Mouse (Mus musculus) embryo, embryonic 10.5 days (tissue): ENCODE measurements around the gene Btbd9.
"Not testable (repeated sequence)": the region's sequence is repeated elsewhere in the genome, so short reads cannot be mapped to it uniquely, and the experiment has no call there.

Experiments
- DNase-seq: peaks from one replicate; pipeline ENCODE4 v3.0.0-alpha.2; 2015; ENCODE audit warnings: low spot score

Btbd9 gene

DNA sequence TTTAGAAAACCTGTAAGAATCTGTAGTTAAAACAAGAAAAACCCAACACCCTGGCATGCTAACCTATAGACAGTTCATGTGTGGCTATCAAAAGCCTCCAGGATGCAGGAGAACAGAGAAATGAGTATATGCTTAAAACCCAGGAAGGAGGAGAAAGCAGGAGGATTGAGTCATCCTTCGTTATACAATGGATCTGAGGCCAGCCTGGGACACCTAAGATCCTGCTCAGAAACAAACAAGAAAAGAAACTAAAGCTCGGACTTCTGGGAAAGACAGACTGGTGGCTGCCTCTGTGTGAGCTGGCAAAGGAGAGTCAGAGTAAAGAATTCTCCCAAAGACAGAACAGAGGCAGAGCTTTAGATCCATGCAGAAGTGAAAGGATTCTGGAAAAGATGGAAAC, 17.7 kb downstream of the Btbd9 start:
- DNase-seq = no peak

DNA sequence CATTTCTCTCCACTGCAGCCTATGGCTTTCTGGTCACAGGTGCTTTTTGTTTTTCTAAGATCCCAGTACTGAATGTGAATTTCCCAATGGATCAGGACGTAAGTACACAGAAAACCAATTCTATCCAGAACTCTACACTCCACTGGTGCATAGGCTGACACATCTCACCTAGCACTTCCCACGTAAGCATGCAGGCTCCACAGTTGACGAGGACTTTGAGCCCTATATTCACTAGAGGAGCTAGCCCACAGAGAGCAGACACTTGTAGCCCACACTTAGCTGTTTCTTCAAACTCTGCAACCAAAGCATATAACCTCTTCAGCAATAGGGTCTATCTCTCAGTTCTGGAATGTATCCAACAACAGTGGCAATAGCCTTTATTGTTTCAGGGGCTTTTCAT, 19.8 kb downstream of the Btbd9 start:
- no peak for DNase-seq

DNA sequence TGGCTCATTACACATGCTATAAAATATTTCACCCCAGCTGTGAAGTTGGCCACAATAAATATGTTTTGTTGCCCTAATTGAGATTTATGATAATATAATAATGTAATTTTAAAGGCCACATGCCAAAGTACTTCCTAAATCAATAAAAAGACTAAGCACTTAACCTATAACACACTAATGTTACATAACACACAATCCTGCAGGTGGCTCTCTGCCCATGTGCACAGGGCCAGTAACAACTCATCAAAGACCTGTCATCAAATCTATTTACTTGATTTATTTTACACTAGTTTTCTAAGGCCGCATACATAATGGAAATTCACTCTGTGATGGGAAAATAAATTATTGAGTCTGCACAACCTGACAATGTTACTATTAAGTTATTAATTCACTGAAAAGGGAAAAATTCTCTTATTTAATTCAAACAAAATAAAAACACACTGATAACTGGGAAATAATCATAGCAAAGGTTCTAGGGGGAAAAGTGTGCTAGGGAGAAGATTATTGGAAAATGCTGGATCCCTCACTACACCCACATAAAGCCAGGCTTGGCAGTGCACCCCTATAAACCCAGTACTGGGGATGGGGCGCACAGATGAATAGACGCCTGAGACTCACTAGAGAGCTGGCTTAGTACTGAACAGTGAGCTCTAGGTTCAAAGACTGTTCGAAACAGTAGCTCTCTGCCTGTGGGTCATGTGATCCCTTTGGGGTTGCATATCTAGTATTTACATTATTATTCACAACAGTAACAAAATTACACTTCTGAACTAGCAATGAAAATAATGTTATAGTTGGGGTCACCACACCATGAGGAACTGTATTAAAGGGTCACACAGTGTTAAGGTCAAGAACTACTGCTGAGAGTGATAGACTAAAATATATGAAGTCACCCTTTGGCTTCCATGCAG, 23.0 kb downstream of the Btbd9 start:
- no peak for DNase-seq

DNA sequence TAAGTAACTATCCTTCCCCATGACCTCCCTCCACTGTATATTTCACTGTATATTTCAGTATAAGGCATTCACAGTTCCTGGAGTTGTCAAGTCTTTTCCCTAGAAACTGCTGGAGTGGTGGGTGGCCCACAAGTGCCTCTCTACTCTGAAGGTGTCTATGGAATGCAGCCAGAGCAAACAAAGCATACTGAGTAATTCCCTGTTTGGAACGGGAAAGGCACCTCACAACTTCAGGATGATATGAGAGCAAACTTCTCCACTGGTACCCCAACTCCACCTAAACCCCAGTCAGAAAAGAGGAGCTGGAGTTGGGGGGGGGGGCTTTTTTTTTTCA, 25.5 kb downstream of the Btbd9 start:
- no peak for DNase-seq

DNA sequence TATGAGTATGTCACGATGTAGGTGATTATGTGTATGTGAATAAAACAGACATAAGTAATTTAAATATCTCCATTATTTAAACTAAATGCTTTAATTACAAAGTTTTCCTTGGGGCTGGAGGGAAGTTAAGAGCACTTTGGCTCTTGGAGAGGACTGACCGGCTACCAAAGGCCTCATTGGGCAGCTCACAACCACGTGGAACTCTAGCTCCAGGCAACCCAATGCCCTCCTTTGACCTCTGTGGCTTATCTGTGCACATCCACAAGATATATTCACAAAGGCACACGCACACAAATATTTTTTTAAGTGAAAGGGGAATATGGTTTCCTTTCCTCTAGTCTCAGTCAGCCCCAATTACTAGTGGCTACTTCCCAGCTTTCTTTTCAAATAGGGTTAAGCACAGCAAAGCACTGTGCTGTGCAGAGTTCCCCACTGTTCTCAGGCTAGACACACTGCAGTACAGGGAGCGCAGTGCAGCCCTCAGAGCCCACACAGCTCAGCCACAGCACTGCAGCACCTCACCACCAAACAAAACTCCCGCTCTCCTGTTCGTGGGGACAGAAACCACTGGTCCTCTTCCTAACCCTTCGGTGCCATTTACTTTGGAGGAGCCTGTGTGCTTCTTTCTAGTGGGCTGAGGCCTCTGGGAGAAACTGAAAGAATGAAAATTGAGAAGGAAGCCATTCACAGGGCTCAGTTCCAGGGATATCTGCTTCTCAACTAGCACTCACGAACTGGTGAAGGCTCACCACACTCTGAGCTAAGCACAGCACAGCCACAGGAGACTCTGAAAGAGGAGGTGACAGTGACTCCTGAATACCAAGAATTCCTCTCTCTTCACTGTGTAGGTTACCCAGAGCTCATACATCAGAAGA, 26.2 kb downstream of the Btbd9 start:
- DNase-seq = no peak

DNA sequence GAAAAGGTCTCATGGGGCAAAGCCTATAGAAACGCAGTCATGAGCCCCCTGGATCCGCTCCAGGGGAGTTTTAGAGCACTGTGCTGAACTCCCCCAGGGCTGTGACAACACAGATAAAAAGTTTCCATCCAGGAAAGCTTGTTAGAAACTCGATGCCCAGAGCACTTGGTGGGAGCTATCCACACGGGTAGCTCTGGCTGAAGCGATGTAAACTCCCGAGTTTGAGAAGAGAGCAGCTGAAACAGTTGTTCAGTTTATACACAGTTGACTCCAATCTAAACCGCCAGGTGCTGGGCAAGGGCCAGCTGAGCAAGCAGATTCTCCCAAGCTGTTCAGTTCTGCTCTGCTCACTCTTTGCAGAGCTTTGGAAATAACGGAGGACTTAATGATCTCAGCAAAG, 37.2 kb downstream of the Btbd9 start:
- no peak for DNase-seq

DNA sequence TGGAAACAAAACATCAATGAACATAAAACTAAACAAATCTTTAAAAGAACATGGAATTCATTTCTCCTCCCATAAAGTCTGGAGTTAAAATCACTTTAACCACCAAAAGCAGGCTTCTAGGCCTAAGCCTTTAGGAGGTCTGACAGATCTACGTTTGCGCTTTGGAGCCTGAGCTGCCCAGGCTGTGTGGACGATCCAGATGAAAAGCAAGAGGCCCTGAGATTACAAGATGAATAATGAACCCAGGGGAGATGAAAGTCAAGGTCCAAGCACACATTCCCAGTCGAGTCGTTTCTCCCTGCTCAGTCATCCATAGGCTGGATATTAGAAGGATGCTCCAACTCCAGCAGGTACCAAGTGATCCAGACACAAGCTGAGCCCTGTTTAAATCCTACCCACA, 39.6 kb downstream of the Btbd9 start:
- DNase-seq = no peak

DNA sequence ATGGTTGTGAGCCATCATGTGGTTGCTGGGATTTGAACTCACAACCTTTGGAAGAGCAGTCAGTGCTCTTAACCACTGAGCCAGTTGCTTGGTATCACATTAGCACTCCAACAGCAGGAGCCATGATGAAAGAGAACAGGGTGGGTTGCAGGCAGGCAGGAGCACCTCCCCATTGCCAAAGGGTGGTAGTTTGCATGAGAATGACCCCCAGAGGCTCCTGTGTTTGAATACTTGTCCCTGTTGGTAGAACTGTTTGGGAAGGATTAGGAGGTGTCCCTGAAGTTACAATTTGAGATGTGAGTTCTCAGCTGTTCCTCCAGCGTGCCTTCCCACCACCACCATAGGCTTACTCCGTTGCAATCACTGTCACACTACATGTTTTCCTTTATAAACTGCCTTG, 43.2 kb downstream of the Btbd9 start:
- DNase-seq = no peak

DNA sequence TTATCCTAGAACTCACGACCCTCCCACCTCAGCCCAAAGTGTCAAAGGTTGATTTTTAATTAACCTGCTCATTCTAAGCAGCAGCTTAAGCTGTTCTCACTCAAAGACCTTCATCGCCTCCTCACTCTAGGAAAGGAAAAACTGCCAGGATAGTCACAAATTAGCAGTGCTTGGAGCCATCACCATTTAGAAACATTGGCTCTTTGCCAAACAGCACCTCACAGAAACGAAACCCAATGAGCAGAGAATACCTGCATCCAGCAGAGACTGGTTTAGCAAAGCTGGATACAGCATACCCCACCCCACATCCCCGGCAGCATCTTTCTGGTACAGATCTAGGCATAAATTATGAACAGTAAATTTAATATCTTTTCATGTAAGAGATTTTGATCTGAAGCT, 45.7 kb downstream of the Btbd9 start:
- no peak for DNase-seq

DNA sequence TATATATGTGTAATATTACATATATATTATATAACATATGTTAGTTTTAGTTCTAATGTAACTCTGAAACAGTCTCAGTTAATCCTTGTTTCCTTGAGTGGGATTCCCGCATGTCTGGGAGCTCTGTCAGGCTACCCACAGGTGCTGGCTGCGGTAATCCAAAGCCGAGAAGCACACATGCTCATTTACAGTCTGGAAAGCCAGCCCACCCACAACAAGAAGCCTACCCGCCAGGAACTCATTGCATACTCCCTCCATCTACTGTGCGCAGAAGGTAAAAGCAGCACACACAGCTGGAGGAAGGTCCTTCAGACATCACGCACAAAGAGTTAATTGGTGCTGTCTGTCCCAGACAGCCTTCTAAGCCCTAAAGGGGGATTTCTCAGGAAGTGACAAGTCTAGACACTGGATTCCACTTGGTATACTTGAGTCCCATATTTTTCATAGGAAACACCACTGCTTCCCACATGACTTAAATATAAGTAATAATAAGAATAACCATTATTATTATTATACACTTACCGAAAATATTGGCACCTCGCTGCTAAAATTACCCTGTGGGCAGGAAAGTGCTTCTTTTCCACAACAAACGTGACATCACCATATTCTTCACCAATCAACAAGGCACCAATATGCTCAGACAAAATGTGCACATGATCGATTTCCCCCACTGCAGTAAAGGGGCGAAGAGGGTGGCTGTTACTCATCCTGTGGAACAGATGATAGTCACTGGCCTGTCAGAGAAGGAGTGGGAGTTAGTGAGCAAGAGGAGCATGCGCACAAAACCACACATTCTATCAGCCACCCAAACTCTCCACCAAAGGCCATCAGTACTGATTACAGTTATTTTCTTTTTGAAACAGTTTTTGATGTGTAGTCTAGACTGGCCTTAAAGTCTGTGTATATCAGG, 46.4 kb downstream of the Btbd9 start:
- DNase-seq = no peak

DNA sequence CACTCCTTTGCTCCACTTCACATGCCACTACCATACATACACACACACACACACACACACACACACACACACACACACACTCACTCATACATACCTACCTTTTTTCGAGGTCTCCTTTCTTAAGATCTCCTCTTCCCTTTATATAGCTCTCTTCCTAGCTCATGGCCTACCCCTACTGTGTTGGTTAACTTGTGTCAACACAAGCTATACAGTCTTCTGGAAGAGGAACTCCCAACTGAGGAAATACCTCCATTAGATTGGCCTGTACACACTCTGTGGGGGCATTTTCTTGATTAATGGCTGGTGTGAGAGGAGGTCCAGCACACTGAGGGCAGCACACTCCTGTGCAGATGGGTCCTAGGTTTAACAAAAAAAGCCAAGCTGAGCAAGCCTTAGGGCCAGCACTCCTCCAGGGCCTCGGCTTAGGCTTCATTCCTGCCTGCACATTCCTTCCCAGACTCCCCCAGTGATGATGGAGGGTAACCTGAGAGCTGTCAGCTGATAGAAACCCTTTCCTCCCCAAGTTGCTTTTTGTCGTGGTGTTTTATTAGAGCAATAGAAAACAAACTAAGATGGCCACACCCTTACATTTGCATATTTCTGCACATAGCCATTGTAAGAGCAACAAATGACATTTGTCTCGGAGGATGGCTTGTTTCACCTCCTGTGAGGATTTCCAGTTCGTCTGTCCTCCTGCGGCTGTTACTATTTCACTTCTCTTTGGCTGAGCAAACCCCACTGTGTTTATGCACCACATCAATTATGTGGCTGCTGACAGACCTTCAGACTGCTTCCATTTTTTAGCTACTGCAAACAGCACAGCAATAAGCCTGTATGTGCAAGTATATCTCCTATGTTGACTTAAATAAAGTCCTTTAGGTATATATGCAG, 50.6 kb downstream of the Btbd9 start:
- DNase-seq = peak; percentile 18

DNA sequence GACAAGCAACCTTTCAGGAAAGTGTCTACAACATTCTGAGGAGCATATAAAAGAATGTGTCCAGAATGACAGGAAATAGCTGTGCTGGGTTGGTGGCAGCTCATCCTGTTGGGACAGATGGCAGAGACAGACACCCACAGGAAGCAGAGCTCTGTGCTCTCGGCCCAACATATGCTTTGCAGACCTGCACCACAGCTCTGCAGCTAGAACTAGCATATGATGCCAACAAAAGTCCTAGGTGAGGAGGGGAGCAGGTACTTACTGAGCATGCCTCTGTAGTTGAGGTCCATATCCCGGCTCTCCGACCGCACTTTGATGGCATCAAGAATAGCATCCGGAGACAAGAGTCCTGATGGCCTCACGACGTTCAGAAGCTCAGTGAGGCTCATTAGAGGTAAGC, 51.8 kb downstream of the Btbd9 start:
- no peak for DNase-seq

DNA sequence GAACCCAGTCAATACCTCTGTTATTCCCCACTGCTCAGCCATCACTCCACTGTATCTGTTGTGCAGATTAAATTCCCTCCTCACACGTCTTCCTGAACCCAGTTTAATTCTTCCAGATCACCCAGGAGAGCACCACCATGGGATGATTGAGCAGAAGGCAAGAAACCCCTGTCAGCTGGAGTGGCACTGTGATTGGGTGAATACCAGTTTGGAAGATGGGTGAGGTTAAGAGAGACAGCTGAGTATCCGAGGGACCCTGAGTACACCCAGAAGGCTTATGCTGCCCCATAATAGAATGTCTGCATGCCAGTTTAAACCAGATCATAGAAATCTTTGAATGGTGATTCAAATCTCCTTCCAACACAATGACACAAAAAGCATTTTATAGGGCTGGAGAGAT, 52.5 kb downstream of the Btbd9 start:
- DNase-seq = no peak

DNA sequence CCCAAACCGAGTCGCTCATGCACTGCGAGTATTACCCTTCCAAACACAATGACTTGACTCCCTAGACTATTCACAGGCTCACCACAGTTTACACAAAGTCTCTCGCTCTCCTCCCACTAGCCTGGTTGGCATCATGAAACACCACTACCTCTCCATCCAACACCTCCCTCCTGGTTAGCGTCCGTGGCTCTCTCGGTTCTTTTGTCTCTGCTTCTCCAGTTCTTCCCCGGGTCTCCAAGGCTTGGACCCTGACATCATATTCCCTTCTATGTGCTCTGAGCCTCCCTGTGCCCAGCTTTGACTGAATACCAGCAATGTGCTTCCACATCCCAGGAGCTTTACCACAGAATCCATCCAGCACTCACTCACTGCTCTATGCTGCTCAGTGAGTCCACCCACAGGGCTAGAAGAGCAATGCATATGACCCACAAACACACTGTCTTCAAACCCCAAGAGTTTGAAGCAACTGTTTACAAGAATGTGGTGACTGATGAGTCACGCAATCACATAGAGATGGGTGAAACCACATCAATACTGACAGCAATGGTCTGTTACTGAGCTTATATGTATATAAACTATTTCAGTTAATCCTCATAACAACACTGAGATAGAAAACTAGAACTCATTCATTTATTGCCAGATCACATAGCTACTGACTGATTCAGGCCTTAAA, 53.7 kb downstream of the Btbd9 start:
- DNase-seq = no peak

DNA sequence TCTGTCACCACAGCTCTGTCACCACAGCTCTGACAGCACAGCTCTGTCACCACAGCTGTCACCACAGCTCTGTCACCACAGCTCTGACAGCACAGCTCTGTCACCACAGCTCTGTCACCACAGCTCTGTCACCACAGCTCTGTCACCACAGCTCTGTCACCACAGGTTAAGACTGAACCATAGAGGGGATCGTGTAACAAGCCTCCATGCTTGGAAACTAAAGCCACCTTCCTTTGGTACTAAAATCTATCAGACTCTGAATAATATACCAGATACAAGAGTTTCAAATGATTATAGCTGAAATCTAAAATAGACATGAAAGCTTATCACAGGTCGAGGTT, 57.1 kb downstream of the Btbd9 start:
- not testable (repeated sequence) for DNase-seq

DNA sequence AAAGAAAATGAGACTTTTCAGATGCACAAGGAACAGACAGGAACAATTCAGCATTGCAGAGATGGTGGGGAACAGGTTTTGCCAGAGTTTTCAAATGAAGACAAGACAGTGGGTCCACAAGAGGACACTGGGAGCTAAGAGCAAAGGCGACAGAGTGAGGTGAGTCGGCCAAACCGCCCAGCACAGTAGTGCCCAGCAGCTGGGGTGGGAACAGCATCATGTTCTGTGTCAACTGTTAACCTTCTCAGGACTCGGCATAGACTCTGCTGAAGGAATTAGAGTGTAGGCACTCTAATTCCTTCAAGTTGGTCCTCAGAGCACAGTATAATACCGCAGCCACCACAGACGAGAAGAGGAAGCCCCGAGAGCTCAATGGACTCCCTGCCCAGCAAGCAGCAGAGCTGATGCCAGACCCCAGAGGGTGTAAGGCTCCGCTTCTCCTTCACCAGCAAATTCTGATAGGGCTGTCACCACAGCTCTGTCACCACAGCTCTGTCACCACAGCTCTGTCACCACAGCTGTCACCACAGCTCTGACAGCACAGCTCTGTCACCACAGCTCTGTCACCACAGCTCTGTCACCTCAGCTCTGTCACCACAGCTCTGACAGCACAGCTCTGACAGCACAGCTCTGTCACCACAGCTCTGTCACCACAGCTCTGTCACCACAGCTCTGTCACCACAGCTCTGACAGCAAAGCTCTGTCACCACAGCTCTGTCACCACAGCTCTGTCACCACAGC, 57.7 kb downstream of the Btbd9 start:
- no peak for DNase-seq

DNA sequence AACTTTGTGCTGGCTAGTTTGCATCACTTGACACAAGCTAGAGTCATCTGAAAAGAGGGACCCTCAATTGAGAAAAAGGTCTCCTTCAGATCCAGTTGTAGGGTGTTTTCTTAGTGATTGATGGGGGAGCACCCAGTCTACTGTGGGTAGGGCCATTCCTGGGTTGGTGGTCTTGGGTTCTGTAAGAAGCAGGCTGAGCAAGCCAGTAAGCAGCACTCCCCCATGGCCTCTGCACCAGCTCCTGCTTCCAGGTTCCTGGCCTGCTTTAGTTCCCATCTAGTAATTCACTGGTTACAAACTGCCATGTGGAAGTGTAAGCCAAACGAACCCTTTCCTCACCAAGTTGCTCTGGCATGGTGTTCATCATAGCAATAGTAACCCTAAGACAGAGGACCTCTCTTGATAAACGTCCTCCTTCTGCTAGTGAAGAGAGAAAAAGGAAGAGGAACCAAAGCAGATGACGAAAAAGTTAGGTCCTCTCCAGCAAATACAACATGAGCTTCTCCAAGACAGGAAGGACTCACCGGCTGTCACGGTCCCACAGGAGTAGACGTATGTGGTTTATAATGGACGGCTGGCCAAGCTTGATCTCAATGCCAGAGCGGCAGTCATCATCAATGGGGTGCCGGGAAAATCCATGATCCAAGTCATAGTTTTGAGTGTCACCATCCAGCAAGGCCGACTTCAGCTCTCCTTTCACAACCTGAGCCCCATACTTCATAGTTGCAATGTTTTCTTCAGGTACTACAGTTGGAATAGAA, 59.5 kb downstream of the Btbd9 start:
- no peak for DNase-seq

DNA sequence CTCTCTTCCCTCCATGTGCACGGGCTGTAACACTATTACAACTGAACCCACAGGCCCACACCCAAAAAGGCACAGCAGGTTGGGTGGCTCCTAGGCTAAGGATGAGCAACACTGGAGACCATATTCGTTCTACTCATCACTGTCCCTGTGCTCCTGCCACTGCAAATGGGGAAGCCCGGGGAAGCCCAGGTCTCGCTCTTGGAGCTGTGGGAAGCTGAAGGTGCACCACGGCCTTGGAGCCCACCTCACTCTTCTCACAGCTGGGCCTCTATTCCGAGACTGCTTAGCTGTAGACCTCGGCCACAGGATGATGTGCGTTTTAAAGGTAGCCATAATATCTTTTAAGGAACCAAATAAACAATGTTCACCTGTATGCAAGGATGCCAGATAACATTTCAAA, 60.9 kb downstream of the Btbd9 start:
- no peak for DNase-seq

DNA sequence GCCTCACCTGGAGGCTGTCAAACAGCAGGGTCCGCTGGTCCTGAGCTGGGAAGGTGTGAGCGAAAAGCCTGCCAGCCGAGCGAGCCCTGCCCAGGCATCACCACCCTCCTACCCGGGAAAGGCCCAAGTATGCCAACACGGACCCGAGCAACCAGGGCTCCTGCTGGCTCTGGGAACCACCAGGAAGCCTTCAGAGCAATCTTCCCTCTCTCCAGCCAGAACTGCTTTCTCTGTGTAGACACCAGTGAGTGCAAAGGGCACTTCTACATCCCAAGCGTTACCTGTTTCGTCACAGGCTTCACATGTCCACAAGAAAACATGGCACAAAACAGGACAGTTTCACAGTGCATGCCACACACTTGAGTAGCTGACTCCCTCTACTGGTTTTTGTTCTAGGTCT, 63.3 kb downstream of the Btbd9 start:
- no peak for DNase-seq
